Mouse (Mus musculus): ENCODE results near the gene Zfp646. TPM values are rescaled to one million over a fixed set of nuclear protein-coding genes. Genes with fewer than 3 reads are reported as not detected.

The Zfp646 gene
- polyA plus RNA-seq, 1 experiment from 2014 or later, result 14.9 TPM

GRCm38 (mm10) chr7:127932273-127933031 lies 56.4 kb downstream of the Zfp646 start:
- Histone ChIP-seq H3K9me3 (replicated peaks; ENCODE audit: control insufficient read depth, low read length) (no peaks in the 10 kb centered on the region), H3K4me2 (ENCODE audit: low read depth, low read length) (no peak overlapping the region), H3K4me3 (ENCODE audit: low read depth, low read length) (no peak overlapping the region), H3K9ac (replicated peaks; ENCODE audit: low read length) (no peak overlapping the region), H3K4me1 (ENCODE audit: control insufficient read depth, insufficient read depth, low read length) (no peaks in the 10 kb centered on the region; the same call in 1 of the 2 replicates), H3K36me3 (replicated peaks; ENCODE audit: control insufficient read depth, insufficient read depth, low read depth, low read length) (no peaks in the 10 kb centered on the region), H3K27me3 (ENCODE audit: control insufficient read depth, insufficient read depth, low read length) (peaks cover 4% of the 10 kb centered on the region; the same call in 1 of the 2 replicates), H3K27ac (replicated peaks; ENCODE audit: low read depth, low read length) (0 out of 2 replicates have a peak overlapping the region, but pooled peaks have one; percentile 41)
- DNase-seq (ENCODE audit: low spot score) (peak; percentile 53), ATAC-seq (replicated peaks; ENCODE audit: insufficient number of reproducible peaks, low FRiP score, low TSS enrichment, low read depth) (0 out of 2 replicates have a peak, but pooled peaks have one; percentile 2)
- 12% methylated on average over 13 of the region's 13 CpGs for WGBS

- DNase-seq (ENCODE audit: low spot score) (no peak), ATAC-seq (replicated peaks; ENCODE audit: insufficient number of reproducible peaks, low FRiP score, low TSS enrichment, low read depth) (no peak)
- Histone ChIP-seq H3K36me3 (replicated peaks; ENCODE audit: control insufficient read depth, insufficient read depth, low read depth, low read length) (no peaks in the 10 kb centered on the region), H3K27me3 (ENCODE audit: control insufficient read depth, insufficient read depth, low read length) (no peaks in the 10 kb centered on the region), H3K9me3 (replicated peaks; ENCODE audit: control insufficient read depth, low read length) (no peaks in the 10 kb centered on the region), H3K27ac (replicated peaks; ENCODE audit: low read depth, low read length) (no peak overlapping the region), H3K4me3 (ENCODE audit: low read depth, low read length) (no peak overlapping the region), H3K4me2 (ENCODE audit: low read depth, low read length) (no peak overlapping the region), H3K9ac (replicated peaks; ENCODE audit: low read length) (no peak overlapping the region), H3K4me1 (ENCODE audit: control insufficient read depth, insufficient read depth, low read length) (no peaks in the 10 kb centered on the region; the same call in 1 of the 2 replicates)
- 84% methylated on average over 5 of the region's 5 CpGs for WGBS
Observed at GRCm38 (mm10) chr7:127934075-127934474, 58.1 kb downstream of the Zfp646 start.

GRCm38 (mm10) chr7:127935028-127935722 lies 59.2 kb downstream of the Zfp646 start:
- H3K4me1 ChIP-seq (ENCODE audit: control insufficient read depth, insufficient read depth, low read length), result no peaks in the 10 kb centered on the region
- H3K9me3 ChIP-seq (replicated peaks; ENCODE audit: control insufficient read depth, low read length), result no peaks in the 10 kb centered on the region
- peak overlapping the region; percentile 80 for H3K9ac ChIP-seq (replicated peaks; ENCODE audit: low read length)
- H3K4me3 ChIP-seq (ENCODE audit: low read depth, low read length), result peak overlapping the region; percentile 71
- H3K4me2 ChIP-seq (ENCODE audit: low read depth, low read length), result peak overlapping the region; percentile 97
- no peaks in the 10 kb centered on the region for H3K36me3 ChIP-seq (replicated peaks; ENCODE audit: control insufficient read depth, insufficient read depth, low read depth, low read length)
- DNase-seq (ENCODE audit: low spot score) (peak; percentile 96), ATAC-seq (replicated peaks; ENCODE audit: insufficient number of reproducible peaks, low FRiP score, low TSS enrichment, low read depth) (peak; percentile 85)
- WGBS, result 6% methylated on average over 32 of the region's 32 CpGs
- H3K27ac ChIP-seq (replicated peaks; ENCODE audit: low read depth, low read length), result peak overlapping the region; percentile 47; the same call in 1 of the 2 replicates
- H3K27me3 ChIP-seq (ENCODE audit: control insufficient read depth, insufficient read depth, low read length), result no peaks in the 10 kb centered on the region

Other genes starting within 250 kb of the Zfp646 start
- gene Bcl7c, start 167.3 kb upstream of the Zfp646 start, polyA plus RNA-seq (2014; fragmentation: Nextera tagmentation; extraction: Ambion mirVana), result 84.9 and 86.6 TPM in 2 replicates
- 17.5 and 19.0 TPM in 2 replicates for gene Ctf1, start 163.5 kb upstream of the Zfp646 start, polyA plus RNA-seq (2014; fragmentation: Nextera tagmentation; extraction: Ambion mirVana)
- gene Ctf2, start 144.1 kb upstream of the Zfp646 start, polyA plus RNA-seq (2014; fragmentation: Nextera tagmentation; extraction: Ambion mirVana), result 0.15 and 0.59 TPM in 2 replicates
- 9.4 and 9.5 TPM in 2 replicates for gene Fbxl19, start 131.7 kb upstream of the Zfp646 start, polyA plus RNA-seq (2014; fragmentation: Nextera tagmentation; extraction: Ambion mirVana)
- gene Orai3, start 106.4 kb upstream of the Zfp646 start, polyA plus RNA-seq (2014; fragmentation: Nextera tagmentation; extraction: Ambion mirVana), result 8.6 and 8.7 TPM in 2 replicates
- 21.7 and 22.0 TPM in 2 replicates for gene Setd1a, start 99.6 kb upstream of the Zfp646 start, polyA plus RNA-seq (2014; fragmentation: Nextera tagmentation; extraction: Ambion mirVana)
- gene Gm49388, start 90.6 kb upstream of the Zfp646 start, polyA plus RNA-seq (2014; fragmentation: Nextera tagmentation; extraction: Ambion mirVana), result not detected in 2 replicates
- 8.2 and 8.3 TPM in 2 replicates for gene Hsd3b7, start 75.6 kb upstream of the Zfp646 start, polyA plus RNA-seq (2014; fragmentation: Nextera tagmentation; extraction: Ambion mirVana)
- gene Stx4a, start 51.9 kb upstream of the Zfp646 start, polyA plus RNA-seq (2014; fragmentation: Nextera tagmentation; extraction: Ambion mirVana), result 13.0 and 14.3 TPM in 2 replicates
- gene Stx1b, start 51.7 kb upstream of the Zfp646 start, polyA plus RNA-seq (2014; fragmentation: Nextera tagmentation; extraction: Ambion mirVana), result 4.7 and 4.9 TPM in 2 replicates
- 20.9 and 21.0 TPM in 2 replicates for gene Zfp668, start 607 bp downstream of the Zfp646 start, polyA plus RNA-seq (2014; fragmentation: Nextera tagmentation; extraction: Ambion mirVana)
- gene Prss53, start 14.7 kb downstream of the Zfp646 start, polyA plus RNA-seq (2014; fragmentation: Nextera tagmentation; extraction: Ambion mirVana), result 0.22 and 0.28 TPM in 2 replicates
- gene Gm21974, start 19.2 kb downstream of the Zfp646 start, polyA plus RNA-seq (2014; fragmentation: Nextera tagmentation; extraction: Ambion mirVana), result not detected in 2 replicates
- gene Vkorc1, start 19.4 kb downstream of the Zfp646 start, polyA plus RNA-seq (2014; fragmentation: Nextera tagmentation; extraction: Ambion mirVana), result 64.5 and 67.4 TPM in 2 replicates
- gene Bckdk, start 27.9 kb downstream of the Zfp646 start, polyA plus RNA-seq (2014; fragmentation: Nextera tagmentation; extraction: Ambion mirVana), result 99.1 and 116 TPM in 2 replicates
- 49.5 and 55.2 TPM in 2 replicates for gene Kat8, start 36.3 kb downstream of the Zfp646 start, polyA plus RNA-seq (2014; fragmentation: Nextera tagmentation; extraction: Ambion mirVana)
- 8.7 and 9.0 TPM in 2 replicates for gene Prss8, start 53.9 kb downstream of the Zfp646 start, polyA plus RNA-seq (2014; fragmentation: Nextera tagmentation; extraction: Ambion mirVana)
- 11.0 and 12.2 TPM in 2 replicates for gene Prss36, start 70.5 kb downstream of the Zfp646 start, polyA plus RNA-seq (2014; fragmentation: Nextera tagmentation; extraction: Ambion mirVana)
- gene Fus, start 91.2 kb downstream of the Zfp646 start, polyA plus RNA-seq (2014; fragmentation: Nextera tagmentation; extraction: Ambion mirVana), result 52.5 and 57.7 TPM in 2 replicates
- gene Pycard, start 117.6 kb downstream of the Zfp646 start, polyA plus RNA-seq (2014; fragmentation: Nextera tagmentation; extraction: Ambion mirVana), result 7.3 TPM in 2 replicates
- gene Trim72, start 127.7 kb downstream of the Zfp646 start, polyA plus RNA-seq (2014; fragmentation: Nextera tagmentation; extraction: Ambion mirVana), result 0.10 TPM in 1 of 2 replicates, not detected in the other
- 0.39 and 0.91 TPM in 2 replicates for gene Itgam, start 186.4 kb downstream of the Zfp646 start, polyA plus RNA-seq (2014; fragmentation: Nextera tagmentation; extraction: Ambion mirVana)
- gene Gm49368, start 186.5 kb downstream of the Zfp646 start, polyA plus RNA-seq (2014; fragmentation: Nextera tagmentation; extraction: Ambion mirVana), result not detected in 2 replicates